Mouse (Mus musculus): ENCODE measurements at regions not wholly inside any gene's neighbourhood (a gene's known extent, or its start where the extent isn't known, plus 50 kb on each side); places are given as distances from the start of the nearest gene placed in this dataset.

DNA sequence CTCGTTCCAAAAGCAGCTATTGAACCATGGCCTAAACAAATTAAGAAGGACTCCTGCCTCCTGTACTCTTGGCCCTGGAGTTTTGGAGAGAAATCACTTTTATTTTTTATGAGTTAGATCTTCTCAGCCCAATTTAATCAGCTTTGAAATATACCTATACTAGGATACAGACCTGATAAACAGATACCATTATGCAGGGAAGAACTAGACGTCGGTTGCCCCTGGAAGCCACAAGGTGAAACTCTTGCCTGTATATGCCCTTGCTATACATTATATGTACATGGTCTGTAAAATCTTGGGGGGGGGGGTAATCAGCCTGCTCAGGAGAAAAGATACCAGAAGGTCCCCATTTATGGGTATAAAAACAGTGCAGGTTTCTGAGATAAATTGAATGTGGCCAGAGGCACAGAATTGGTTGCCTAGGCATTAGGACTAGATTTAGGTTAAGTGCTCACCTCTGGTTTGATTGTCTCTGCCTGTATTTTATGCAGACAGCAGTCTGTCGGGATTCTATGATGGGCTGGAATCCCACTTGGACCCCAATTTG is 1239.9 kb upstream of the A1bg start:
- DNase-seq (ENCODE audit: low read depth, low spot score), result no peak

DNA sequence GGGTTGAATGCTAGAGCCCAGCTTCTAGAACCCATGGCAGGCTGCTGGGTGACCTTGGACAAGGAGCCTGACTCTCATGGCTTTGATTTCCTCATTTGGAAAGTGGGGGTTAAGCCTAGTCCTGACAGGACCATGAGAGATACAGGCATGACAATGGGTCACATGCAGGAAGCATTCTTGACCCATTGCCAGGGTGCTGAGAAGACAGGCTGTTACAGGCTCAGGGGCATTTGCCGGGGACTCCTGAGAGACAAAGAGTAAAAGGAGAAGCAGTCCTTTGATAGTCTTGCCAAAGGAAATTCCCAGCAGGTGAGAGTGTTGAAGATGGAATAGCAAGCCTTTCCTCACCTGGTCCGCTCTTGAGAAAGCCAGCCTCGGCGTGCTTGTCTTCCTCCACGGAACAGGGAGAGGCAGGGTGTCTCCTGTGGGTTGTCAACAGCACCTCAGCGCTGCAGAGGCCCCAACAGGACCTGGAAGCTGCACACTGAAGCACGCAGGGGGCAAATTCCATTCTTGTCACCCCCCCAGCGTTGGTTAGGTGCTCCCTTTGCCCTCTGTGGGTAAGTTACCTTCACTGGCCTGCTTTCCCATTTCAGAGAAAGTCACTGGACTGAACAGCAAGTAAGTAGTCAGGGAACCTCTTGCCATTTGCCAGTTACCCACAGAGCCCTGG is 1239.3 kb upstream of the A1bg start:
- peak; percentile 62 for DNase-seq (ENCODE audit: low read depth, low spot score)

DNA sequence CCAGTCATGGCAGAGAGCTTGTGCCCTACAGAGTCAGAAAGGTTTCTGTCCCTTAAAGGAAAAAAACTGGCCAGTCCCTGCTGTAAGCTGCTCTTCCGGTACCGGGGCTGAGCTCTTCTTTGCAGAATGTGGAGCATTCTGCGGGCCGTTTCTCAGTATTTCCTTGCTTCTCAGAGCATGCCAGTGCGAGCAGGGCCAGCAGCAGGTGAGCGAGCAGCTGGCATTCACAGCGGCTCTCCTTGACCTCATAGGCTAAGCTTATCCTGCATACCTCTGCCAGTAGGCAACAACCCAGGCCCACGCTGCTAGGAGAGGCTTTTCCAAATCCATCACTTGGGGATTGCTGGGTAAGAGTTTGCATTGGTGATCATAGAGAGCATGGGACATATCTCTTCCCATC is 1238.2 kb upstream of the A1bg start:
- peak; percentile 86 for DNase-seq (ENCODE audit: low read depth, low spot score)

DNA sequence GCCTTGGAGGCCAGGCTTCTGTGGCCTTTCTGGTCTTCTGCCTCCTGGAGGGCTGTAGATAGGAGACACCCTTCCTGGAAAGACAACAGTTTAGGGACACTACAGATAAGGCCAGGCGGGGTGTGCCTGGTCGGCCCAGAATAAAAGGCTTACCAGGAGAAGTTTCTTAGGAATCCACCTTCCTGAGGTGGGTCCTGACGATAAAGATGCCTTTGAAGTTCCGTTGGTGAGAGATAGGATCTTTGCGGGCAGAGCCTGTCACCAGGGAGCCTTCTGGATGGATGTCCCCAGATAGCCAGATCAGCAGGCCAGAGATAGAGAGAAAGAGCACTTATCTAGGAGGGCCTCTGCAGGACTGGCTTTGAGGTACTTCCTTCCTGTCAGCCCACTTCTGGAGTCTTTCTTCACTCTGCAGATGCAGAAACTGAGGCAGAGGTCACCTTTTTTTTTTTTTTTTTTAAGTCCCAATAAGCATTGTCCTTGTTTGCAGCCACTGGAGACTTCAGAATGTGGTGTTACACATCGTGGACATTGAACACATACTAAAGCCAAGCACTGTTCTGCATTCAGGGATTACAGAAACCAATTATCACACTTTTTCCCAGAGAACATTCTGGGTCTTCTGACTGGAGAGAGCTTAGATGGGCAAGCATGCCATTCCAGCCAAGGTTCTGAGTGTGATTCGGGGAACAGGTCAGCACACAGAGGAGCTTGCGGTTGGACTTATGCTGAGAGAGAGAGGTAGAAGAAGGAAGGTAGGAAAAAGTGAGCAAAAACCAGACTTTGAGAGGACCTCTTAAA is 1236.3 kb upstream of the A1bg start:
- no peak for DNase-seq (ENCODE audit: low read depth, low spot score)

DNA sequence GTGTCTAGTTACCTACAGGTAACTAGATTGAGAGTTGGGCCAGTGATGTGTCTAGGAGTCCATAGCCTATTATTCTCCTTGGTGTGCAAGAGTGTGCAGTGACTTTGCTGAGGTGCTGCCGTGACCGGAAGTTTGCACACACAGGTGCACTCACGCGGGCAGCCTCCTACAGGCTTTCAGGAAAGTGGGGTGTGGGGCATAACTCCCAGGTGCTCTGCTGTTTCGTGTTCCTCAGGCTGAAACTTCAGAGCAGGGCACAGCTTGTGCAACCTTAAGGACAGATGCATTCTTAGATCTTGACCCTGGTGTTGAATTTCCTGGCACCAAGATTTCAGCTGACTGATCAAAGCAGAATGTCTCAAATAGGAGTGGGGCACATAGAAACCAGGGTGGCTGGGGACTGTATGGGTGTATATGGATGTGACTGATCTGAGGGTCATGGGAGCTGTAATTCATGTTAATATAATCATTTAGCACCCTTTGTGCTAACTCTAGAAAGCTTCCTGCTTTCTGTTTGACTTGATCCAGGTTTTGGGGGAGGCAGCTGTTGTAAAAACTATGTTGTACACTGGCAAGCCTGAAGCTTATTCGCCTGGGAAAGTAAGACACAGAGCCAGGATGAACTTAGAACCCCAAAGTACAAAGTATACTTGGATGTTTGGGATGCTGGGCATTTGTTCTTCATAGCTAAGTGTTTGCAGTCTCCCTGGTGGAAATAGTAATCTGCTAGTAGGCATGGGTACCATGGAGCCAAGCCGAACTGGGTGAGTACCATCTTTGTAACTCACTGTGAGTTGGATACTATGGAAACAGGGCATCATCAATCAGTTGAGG is 1234.6 kb upstream of the A1bg start:
- no peak for DNase-seq (ENCODE audit: low read depth, low spot score)

DNA sequence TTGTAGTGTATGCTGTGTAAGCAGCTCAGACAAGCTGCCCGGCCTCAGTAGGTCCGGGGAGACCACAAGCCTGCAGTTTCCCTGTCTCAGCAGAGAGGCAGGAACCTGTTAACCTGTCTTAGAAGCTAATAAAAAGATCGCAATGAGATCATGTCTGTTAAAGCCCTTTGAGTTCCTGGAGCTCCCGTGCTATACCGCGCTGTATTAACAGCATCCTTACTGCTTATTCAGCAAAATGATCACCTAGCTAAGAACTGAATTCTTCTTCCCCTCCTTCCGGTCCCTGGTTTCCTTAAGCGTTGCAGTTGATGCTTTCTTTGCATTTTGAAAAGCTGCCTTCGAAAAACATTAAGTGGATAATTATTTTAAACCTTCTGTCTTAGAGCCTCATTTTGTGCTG is 1230.4 kb upstream of the A1bg start:
- DNase-seq (ENCODE audit: low read depth, low spot score), result no peak

GRCm38 (mm10) chr15:62152133-62152532 is 1229.3 kb upstream of the A1bg start:
- DNase-seq (ENCODE audit: low read depth, low spot score), result no peak

- no peak for DNase-seq (ENCODE audit: low read depth, low spot score)
These were observed 1228.9 kb upstream of the A1bg start for GRCm38 (mm10) chr15:62151690-62152089.

DNA sequence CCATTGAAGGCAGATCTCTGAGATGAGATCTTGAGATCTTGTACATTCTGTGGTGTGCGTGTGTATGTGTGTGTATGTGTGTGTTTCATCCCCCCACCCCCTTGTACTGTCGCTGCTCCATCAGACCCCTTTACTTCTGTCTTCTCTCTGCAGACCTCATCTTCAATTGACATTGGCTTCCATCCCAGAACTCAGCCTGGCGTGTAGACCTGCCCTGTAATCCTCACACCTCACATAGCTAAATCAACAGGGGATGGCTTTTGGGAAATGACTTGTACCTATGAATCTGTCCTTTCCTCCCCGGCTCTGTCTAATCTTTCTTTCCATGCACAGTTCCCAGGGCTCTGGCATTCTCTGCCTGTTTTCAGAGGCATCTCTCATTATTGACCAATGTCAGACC is 1227.5 kb upstream of the A1bg start:
- no peak for DNase-seq (ENCODE audit: low read depth, low spot score)

DNA sequence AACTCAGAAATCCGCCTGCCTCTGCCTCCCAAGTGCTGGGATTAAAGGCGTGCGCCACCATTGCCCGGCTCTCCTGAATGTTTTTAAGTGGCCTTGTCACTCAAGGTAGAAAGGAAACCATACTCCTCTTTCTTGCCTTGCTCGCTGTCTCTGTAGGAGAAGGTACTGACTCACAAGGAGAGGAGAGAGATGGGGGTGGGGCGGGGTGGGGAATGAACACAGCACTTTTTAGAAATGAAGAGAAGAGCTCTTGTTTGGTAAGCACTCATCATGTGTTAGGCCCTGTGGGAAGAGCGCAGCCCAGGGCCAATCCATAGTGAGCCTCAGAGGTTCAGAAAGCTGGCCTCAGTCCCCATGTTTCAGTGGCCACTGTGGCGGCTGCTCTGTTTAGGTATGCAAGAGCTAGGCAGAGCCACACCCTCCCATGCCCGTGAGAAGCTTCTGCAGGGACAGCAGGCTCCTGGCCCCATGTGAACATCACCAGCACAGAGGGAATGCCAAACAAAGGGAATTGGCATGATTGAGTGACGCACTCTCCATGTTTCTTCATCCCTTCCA is 1225.9 kb upstream of the A1bg start:
- DNase-seq (ENCODE audit: low read depth, low spot score), result no peak

DNA sequence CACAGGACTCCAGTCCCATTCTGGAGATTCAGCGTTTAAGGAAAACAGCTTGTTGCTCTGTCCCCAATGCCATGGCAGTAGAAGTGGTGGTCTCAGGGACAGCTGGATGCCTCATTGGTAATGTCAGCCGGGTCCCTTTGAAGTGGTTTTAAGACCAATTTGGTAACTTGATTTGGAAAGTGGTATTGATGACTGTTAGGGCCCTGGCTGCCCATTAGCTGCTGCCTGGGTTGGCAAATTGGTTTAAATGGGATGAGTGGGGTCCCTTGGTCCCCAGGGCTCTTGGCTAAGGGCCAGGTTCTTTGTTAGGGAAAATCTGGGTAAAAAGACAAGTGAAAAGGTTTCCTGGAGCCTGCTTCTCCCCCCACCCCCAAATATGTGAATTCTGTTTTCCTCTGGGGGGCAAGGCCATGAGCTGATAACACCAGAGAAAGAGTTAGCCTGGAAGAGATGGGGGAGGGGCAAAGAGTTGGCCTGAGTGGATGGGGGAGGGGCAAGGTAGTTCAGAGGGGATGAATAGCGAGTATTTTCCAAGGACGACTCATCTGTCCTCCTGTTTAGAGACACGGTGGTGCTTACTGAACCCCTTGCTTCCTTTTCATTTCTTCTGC is 1224.6 kb upstream of the A1bg start:
- DNase-seq (ENCODE audit: low read depth, low spot score), result no peak

- DNase-seq (ENCODE audit: low read depth, low spot score), result peak; percentile 58
These were observed 1223.0 kb upstream of the A1bg start for GRCm38 (mm10) chr15:62145643-62146285.

GRCm38 (mm10) chr15:62144776-62145564 is 1222.2 kb upstream of the A1bg start:
- DNase-seq (ENCODE audit: low read depth, low spot score), result no peak

DNA sequence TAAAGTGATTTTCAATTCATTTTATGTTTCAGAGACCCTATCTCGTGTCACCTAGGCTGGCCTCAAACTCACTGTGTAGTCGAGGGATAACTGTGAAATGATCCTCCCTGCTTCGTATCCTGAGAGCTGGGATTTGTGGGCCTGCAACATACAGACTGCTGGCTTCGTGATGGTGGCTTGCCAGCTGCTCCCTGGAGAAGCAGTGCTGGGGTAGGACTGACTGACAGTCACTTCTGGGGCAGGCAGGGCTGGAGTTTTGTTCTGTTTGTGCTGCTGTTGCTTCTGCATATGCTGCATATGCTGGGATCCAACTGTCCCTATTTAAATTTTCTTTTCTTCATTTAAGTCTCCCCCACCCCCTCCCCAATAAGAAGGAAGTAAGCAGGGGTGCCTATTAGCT is 1217.0 kb upstream of the A1bg start:
- no peak for DNase-seq (ENCODE audit: low read depth, low spot score)

GRCm38 (mm10) chr15:62139192-62139591 is 1216.4 kb upstream of the A1bg start:
- no peak for DNase-seq (ENCODE audit: low read depth, low spot score)

DNA sequence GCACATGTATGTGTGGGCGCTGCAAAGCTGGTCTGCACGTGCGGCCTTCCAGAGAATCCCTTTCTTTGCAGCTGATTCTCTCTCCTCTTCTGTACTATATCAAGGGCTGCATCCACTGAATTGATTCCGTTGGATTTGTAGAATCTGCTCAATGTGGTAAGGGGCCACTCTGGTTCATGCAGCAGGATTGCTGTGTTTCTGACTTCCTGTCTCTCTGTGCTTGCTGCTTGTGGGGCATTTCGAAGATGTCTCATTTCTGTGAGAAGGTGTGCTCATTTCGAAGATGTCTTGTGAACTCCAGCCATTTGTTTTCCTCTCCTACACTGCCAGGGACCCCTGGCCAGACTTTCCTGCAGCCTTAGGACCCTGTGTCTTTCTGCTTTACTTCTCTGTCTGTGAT is 1215.9 kb upstream of the A1bg start:
- no peak for DNase-seq (ENCODE audit: low read depth, low spot score)

DNA sequence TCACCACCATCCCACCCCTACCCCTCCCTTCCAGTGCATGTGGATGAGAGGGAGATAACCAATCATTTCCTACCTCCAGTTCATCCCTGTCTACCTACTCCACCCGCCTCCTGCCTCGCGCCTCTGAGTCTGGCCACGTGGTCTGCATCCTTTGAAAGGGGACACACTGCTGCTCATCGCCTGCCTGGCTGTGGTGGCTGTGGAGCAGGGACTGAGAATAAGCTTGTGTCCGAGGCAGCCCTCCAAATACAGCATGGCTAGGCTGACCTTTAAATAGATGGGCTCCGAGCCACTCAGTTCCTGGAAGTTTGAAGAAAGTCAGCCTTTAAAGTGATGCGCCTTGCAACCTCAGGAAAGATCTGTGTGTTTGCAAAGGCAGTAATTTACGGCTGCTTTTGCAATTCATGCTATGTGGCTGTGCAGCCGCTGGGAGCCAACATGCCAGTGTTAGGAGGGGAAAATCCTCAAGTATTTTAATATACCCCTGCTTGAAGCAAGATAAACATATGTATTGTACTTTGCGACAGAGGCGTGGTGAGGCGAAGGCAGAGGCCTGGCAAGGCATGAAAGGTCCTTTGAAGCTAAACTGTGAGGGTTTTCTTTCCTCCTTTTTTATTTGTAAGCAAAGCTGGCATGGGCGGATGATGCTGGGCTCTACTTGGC is 1214.3 kb upstream of the A1bg start:
- peak; percentile 38 for DNase-seq (ENCODE audit: low read depth, low spot score)

DNA sequence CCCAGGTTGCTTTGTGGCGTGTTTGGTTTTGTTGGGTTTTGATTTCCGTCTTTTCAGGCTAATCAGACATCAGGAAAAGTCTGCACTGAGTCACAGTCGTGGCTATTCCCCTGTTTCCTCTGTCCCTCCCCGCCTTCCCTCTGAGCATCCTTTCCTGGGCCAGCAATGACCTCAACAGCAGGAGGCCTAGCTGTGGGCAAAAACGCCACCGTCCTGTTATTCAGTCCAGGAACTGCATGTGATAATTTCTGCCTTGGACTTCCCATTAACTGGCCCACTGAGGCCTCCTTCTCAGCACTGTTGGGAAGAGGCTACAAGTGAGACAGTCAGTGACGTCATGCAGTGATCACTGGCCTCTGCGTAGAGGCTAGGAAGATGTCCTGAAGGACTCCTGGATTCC is 1212.0 kb upstream of the A1bg start:
- DNase-seq (ENCODE audit: low read depth, low spot score), result no peak

DNA sequence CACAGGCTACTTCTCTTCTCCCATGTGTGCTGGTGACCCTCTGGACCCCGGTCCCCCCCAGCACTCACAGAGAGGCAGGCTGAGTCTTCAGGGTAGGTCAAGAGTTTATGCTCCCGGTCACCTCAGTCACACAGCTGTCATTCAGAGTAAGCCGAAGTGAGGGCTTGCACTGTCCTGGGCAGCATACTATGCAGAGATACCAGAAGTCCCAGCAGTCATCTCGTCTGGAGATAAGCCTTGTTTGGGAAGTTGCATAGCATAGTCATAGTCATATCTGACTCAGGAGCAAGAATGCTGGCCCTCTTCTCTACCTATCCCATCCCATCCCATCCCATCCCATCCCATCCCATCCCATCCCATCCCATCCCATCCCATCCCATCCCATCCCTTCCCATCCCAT is 1211.5 kb upstream of the A1bg start:
- no peak for DNase-seq (ENCODE audit: low read depth, low spot score)

- DNase-seq (ENCODE audit: low read depth, low spot score), result no peak
These were observed 1210.1 kb upstream of the A1bg start for GRCm38 (mm10) chr15:62132895-62133294.

Data from brain, adult 2 months (tissue).